Mouse (Mus musculus) stomach, postnatal 0 days (tissue): Measurements from ENCODE around the gene Serpina1b. TPM values are rescaled to one million over a fixed set of nuclear protein-coding genes. Genes with fewer than 3 reads are reported as not detected.
"Not testable (repeated sequence)": the region's sequence is repeated elsewhere in the genome, so short reads cannot be mapped to it uniquely, and the experiment has no call there.

Experiments
- ATAC-seq: fragments of 200-750 bp; cut with Nextera tagmentation; 2 replicates; pipeline ENCODE4 v1.8.0; 2017; ENCODE audit not compliant: low FRiP score, low TSS enrichment
- DNase-seq: peaks from one replicate; pipeline ENCODE4 v3.0.0-alpha.2; 2016; ENCODE audit warnings: low spot score
- H3K27ac ChIP-seq: fragments of 300-500 bp; sonication (generic); replicated peaks from 2 replicates; pipeline ENCODE4 v1.5.1; 2014; ENCODE audit warnings: mild to moderate bottlenecking, control low read depth
- H3K27me3 ChIP-seq: fragments of 300-500 bp; sonication (generic); 2 replicates; pipeline ENCODE4 v1.6.1; 2014; ENCODE audit warnings: low read length; ENCODE audit not compliant: control insufficient read depth, insufficient read depth
- H3K36me3 ChIP-seq: fragments of 300-500 bp; sonication (generic); 2 replicates; pipeline ENCODE4 v1.6.1; 2014; ENCODE audit warnings: low read length, mixed read lengths; ENCODE audit not compliant: control insufficient read depth, insufficient read depth
- H3K4me1 ChIP-seq: fragments of 300-500 bp; sonication (generic); replicated peaks from 2 replicates; pipeline ENCODE4 v1.6.1; 2014; ENCODE audit warnings: antibody characterized with exemption; ENCODE audit not compliant: control insufficient read depth, insufficient read depth
- H3K4me2 ChIP-seq: fragments of 300-500 bp; sonication (generic); replicated peaks from 2 replicates; pipeline ENCODE4 v1.6.1; 2014; ENCODE audit warnings: low read depth, mild to moderate bottlenecking, control low read depth, moderate library complexity
- H3K4me3 ChIP-seq: fragments of 300-500 bp; sonication (generic); 2 replicates; pipeline ENCODE4 v1.5.1; 2014; ENCODE audit warnings: low read depth, low read length, control low read depth
- H3K9ac ChIP-seq: fragments of 300-500 bp; sonication (generic); 2 replicates; pipeline ENCODE4 v1.6.1; 2014; ENCODE audit warnings: mild to moderate bottlenecking, low read length, control low read depth, mixed read lengths
- H3K9me3 ChIP-seq: fragments of 300-500 bp; sonication (generic); 2 replicates; pipeline ENCODE4 v1.6.1; 2016; ENCODE audit warnings: low read length; ENCODE audit not compliant: control insufficient read depth
- CTCF ChIP-seq: IDR thresholded peaks from 2 replicates; pipeline ENCODE4 v1.5.1; 2016; ENCODE audit warnings: antibody characterized with exemption, low read depth, mild to moderate bottlenecking, moderate library complexity
- EP300 ChIP-seq: optimal IDR thresholded peaks from 2 replicates; pipeline ENCODE3; 2016; ENCODE audit warnings: antibody characterized with exemption
- WGBS: fragments of 180-500 bp; shearing (Covaris S2); extraction: QIAGEN DNeasy Blood & Tissue Kit; methylation state at CpG from one replicate; pipeline ENCODE4 v1.1.7; 2014; 5-methylcytosine and 5-hydroxymethylcytosine counted together
- polyA plus RNA-seq: library from polyadenylated mRNA; unstranded; fragments of >200 nt; fragmentation: Nextera tagmentation; extraction: Ambion mirVana; gene quantifications from 2 replicates; pipeline ENCODE4 v1.2.1, GENCODE M21; 2015

Gene Serpina1b
- polyA plus RNA-seq, result 3.9 and 5.8 TPM in 2 replicates

GRCm38 (mm10) chr12:103830273-103830672, at the start of gene Serpina1b:
Gene Serpina1b (minus strand): TSS chr12:103830373.
- WGBS, result 79% methylated on average over 4 of the region's 4 CpGs
- not testable (repeated sequence) for DNase-seq, H3K27me3 ChIP-seq, H3K4me1 ChIP-seq, H3K4me3 ChIP-seq, H3K4me2 ChIP-seq, H3K9ac ChIP-seq, H3K36me3 ChIP-seq, H3K27ac ChIP-seq, H3K9me3 ChIP-seq, ATAC-seq

- ATAC-seq, H3K4me2 ChIP-seq, H3K4me1 ChIP-seq, H3K36me3 ChIP-seq, H3K27ac ChIP-seq, H3K9ac ChIP-seq, H3K27me3 ChIP-seq, H3K4me3 ChIP-seq, H3K9me3 ChIP-seq, DNase-seq: not testable (repeated sequence)
- 55% methylated on average over 1 of the region's 1 CpGs for WGBS
These were observed 36.7 kb upstream of the Serpina1b start for GRCm38 (mm10) chr12:103866873-103867272.

- H3K4me2 ChIP-seq, ATAC-seq, H3K4me3 ChIP-seq, H3K27me3 ChIP-seq, H3K4me1 ChIP-seq, H3K36me3 ChIP-seq, DNase-seq, H3K27ac ChIP-seq, H3K9me3 ChIP-seq, H3K9ac ChIP-seq: not testable (repeated sequence)
- 65% methylated on average over 9 of the region's 9 CpGs for WGBS
These were observed 33.2 kb upstream of the Serpina1b start, which contains the start of gene Serpina1a for GRCm38 (mm10) chr12:103863101-103863974. Gene Serpina1a (minus strand): TSS chr12:103863562.

- Histone ChIP-seq H3K4me1 (no peaks in the 10 kb centered on the region), H3K27me3 (no peaks in the 10 kb centered on the region), H3K27ac (no peak overlapping the region), H3K9me3 (no peaks in the 10 kb centered on the region), H3K36me3 (no peaks in the 10 kb centered on the region), H3K9ac (no peak overlapping the region), H3K4me2 (no peak overlapping the region), H3K4me3 (no peak overlapping the region)
- 59% methylated on average over 3 of the region's 3 CpGs for WGBS
- TF ChIP-seq CTCF, result no peak
- TF ChIP-seq EP300, result no peak
- ATAC-seq (no peak), DNase-seq (no peak)
These were observed 30.8 kb upstream of the Serpina1b start for GRCm38 (mm10) chr12:103860976-103861375.

- H3K36me3 ChIP-seq, H3K4me3 ChIP-seq, H3K9ac ChIP-seq, H3K27ac ChIP-seq, ATAC-seq, H3K4me2 ChIP-seq, H3K27me3 ChIP-seq, H3K9me3 ChIP-seq, DNase-seq, H3K4me1 ChIP-seq: not testable (repeated sequence)
- WGBS, result 77% methylated on average over 3 of the region's 4 CpGs
These were observed 30.4 kb upstream of the Serpina1b start for GRCm38 (mm10) chr12:103860571-103860970.

GRCm38 (mm10) chr12:103859584-103859983, 29.4 kb upstream of the Serpina1b start:
- not testable (repeated sequence) for H3K9ac ChIP-seq, H3K4me3 ChIP-seq, H3K9me3 ChIP-seq, H3K27ac ChIP-seq, H3K36me3 ChIP-seq, DNase-seq, ATAC-seq, H3K4me1 ChIP-seq, H3K27me3 ChIP-seq, H3K4me2 ChIP-seq
- 73% methylated on average over 3 of the region's 3 CpGs for WGBS

- not testable (repeated sequence) for H3K4me1 ChIP-seq, H3K4me2 ChIP-seq, DNase-seq, H3K27me3 ChIP-seq, H3K9me3 ChIP-seq, H3K27ac ChIP-seq, H3K4me3 ChIP-seq, H3K9ac ChIP-seq, ATAC-seq, H3K36me3 ChIP-seq
- WGBS, result 75% methylated on average over 2 of the region's 2 CpGs
These were observed 22.9 kb upstream of the Serpina1b start for GRCm38 (mm10) chr12:103853032-103853431.

GRCm38 (mm10) chr12:103827661-103828372, 2.4 kb downstream of the Serpina1b start:
- H3K4me3 ChIP-seq, DNase-seq, H3K4me2 ChIP-seq, H3K9ac ChIP-seq, H3K4me1 ChIP-seq, ATAC-seq, H3K27ac ChIP-seq, H3K9me3 ChIP-seq, H3K27me3 ChIP-seq, H3K36me3 ChIP-seq: not testable (repeated sequence)
- WGBS, result 55% methylated on average over 6 of the region's 6 CpGs
